Mouse (Mus musculus): Measurements from ENCODE around the gene Myof. TPM values are rescaled to one million over a fixed set of nuclear protein-coding genes. Genes with fewer than 3 reads are reported as not detected.

Gene Myof
- polyA plus RNA-seq, 1 experiment: 76.9 TPM

DNA sequence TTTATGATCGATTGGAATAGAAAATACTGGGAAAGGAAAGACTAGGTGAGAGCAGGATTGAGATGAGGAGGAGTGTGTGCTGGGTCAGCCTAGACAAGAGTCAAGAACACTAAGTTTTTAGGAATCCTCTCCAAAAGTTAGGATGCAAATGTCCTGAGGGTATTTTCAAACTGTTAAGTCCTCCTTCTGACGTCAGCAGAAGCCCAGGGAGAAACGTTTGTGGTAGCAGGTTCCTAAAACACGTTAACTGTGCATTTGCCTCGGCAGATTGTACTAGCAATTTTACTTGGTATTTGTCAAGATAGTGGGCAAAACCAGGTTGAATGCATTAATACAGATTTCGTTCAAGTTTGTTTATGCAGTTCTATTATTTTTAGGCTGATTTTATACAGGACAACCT, 12.4 kb upstream of the Myof start:
- H3K27me3 ChIP-seq (ENCODE audit: control insufficient read depth, insufficient read depth, insufficient read length): no peaks in the 10 kb centered on the region
- H3K79me2 ChIP-seq (ENCODE audit: control insufficient read depth, insufficient read depth): peaks cover 14% of the 10 kb centered on the region
- peaks cover 17% of the 10 kb centered on the region for H3K36me3 ChIP-seq (ENCODE audit: control insufficient read depth, insufficient read depth)
- no peak overlapping the region for H3ac ChIP-seq (ENCODE audit: control insufficient read depth, insufficient read length)
- H3K4me2 ChIP-seq (ENCODE audit: low read depth): peak overlapping the region; percentile 77
- peak overlapping the region; percentile 66 for H3K4me3 ChIP-seq
- TF ChIP-seq TCF3 (IDR thresholded peaks at IDR 0.05; ENCODE audit: insufficient read length, low read depth) (no peak), TCF12 (IDR thresholded peaks at IDR 0.05; ENCODE audit: insufficient read depth, poor library complexity, severe bottlenecking) (no peak), CEBPB (IDR thresholded peaks at IDR 0.05; ENCODE audit: insufficient read depth, poor library complexity, severe bottlenecking) (no peak), MYOD1 (IDR thresholded peaks at IDR 0.05; ENCODE audit: control insufficient read depth in 1 of 3, insufficient read length in 2 of 3, low read depth in 2 of 3) (no peak), SRF (IDR thresholded peaks at IDR 0.05; ENCODE audit: control insufficient read depth, insufficient read length, low read depth) (no peak), REST (IDR thresholded peaks at IDR 0.05; ENCODE audit: insufficient read depth, insufficient read length) (no peak), USF1 (IDR thresholded peaks at IDR 0.05; ENCODE audit: low read depth) (no peak), MAX (IDR thresholded peaks at IDR 0.05; ENCODE audit: low read depth) (no peak), E2F4 (IDR thresholded peaks at IDR 0.05; ENCODE audit: insufficient read depth) (no peak), POLR2AphosphoS2 (IDR thresholded peaks at IDR 0.05; ENCODE audit: insufficient read length, low read depth) (no peak), POLR2A (IDR thresholded peaks at IDR 0.05; ENCODE audit: insufficient read length, low read depth) (no peak), MYOG (IDR thresholded peaks at IDR 0.05; ENCODE audit: control insufficient read depth in 1 of 3, insufficient read depth in 1 of 3, insufficient read length in 2 of 3, low read depth in 2 of 3) (no peak)

DNA sequence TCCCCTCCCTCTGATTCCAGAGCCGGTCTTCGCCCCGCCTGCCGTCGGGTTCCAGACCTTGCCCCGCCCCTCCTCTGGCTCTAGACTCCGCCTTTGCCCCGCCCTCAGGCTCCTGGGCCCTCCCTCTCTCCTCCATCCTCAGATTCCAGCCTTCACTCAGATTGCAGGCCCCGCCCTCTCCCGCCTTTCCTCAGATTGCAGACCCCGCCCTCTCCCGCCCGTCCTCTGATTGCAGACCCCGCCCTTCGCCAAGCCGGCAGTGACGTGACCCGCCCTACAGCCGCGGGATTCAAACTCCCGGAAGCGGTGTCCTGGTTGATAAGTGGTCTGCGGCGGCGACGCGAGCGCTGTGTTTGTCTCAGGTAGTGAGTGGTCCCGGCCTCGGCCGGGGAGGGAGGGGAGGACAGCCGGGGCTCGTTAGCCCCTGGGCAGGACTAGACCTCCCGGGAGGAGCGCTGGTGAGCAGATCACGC, 11.4 kb upstream of the Myof start, which contains the start of gene Cep55:
Gene Cep55 (plus strand): TSS at position 292 of the 473 bp plus-strand sequence.
- peak within 1 kb of the TSS; percentile 22 for H3ac ChIP-seq (ENCODE audit: control insufficient read depth, insufficient read length)
- peak; percentile 97 for TF ChIP-seq E2F4 (IDR thresholded peaks at IDR 0.05; ENCODE audit: insufficient read depth)
- TF ChIP-seq USF1 (IDR thresholded peaks at IDR 0.05; ENCODE audit: low read depth): no peak
- no peak for TF ChIP-seq SRF (IDR thresholded peaks at IDR 0.05; ENCODE audit: control insufficient read depth, insufficient read length, low read depth)
- TF ChIP-seq POLR2A (IDR thresholded peaks at IDR 0.05; ENCODE audit: insufficient read length, low read depth): peak; percentile 60
- TF ChIP-seq POLR2AphosphoS2 (IDR thresholded peaks at IDR 0.05; ENCODE audit: insufficient read length, low read depth): peak; percentile 68
- no peak for TF ChIP-seq TCF3 (IDR thresholded peaks at IDR 0.05; ENCODE audit: insufficient read length, low read depth)
- peak within 1 kb of the TSS; percentile 94 for H3K4me2 ChIP-seq (ENCODE audit: low read depth)
- peaks cover 14% of the 10 kb centered on the region for H3K79me2 ChIP-seq (ENCODE audit: control insufficient read depth, insufficient read depth)
- H3K36me3 ChIP-seq (ENCODE audit: control insufficient read depth, insufficient read depth): peaks cover 8% of the 10 kb centered on the region
- H3K4me3 ChIP-seq: peak within 1 kb of the TSS; percentile 66
- H3K27me3 ChIP-seq (ENCODE audit: control insufficient read depth, insufficient read depth, insufficient read length): no peaks in the 10 kb centered on the region

DNA sequence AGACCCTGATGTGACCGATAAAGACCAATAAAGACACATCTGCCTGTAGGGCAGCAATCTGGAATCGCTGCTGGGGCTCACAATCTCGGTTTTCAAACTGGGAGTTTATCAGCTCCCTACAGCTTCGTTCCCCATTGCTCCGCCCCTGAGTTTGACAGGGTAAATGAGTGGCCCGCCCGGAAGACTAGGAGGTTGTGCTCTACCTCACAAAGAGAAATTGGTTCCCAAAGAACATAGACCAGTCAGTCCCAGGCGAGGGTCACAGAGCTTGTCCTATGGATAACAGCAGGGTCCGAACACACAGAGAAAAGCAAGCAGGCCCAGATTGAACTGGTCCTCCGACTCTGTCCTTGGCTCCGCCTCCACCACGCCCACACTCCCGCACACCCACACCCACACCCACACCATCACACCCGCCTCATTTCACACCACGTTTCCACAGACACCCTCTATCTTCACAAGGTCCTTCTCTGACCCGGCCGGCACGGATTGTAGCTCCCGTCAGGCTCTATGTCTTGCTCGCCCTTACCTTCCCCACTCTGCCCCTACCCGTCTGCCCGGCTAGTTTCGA, 10.9 kb upstream of the Myof start:
- Histone ChIP-seq H3ac (ENCODE audit: control insufficient read depth, insufficient read length) (peak overlapping the region; percentile 22), H3K4me3 (peak overlapping the region; percentile 66), H3K79me2 (ENCODE audit: control insufficient read depth, insufficient read depth) (peaks cover 14% of the 10 kb centered on the region), H3K36me3 (ENCODE audit: control insufficient read depth, insufficient read depth) (peaks cover 4% of the 10 kb centered on the region), H3K4me2 (ENCODE audit: low read depth) (peak overlapping the region; percentile 94), H3K27me3 (ENCODE audit: control insufficient read depth, insufficient read depth, insufficient read length) (no peaks in the 10 kb centered on the region)
- TF ChIP-seq MYOG (IDR thresholded peaks at IDR 0.05; ENCODE audit: control insufficient read depth in 1 of 3, insufficient read depth in 1 of 3, insufficient read length in 2 of 3, low read depth in 2 of 3): no peak
- TF ChIP-seq REST (IDR thresholded peaks at IDR 0.05; ENCODE audit: insufficient read depth, insufficient read length): no peak
- TF ChIP-seq E2F4 (IDR thresholded peaks at IDR 0.05; ENCODE audit: insufficient read depth): no peak
- TF ChIP-seq USF1 (IDR thresholded peaks at IDR 0.05; ENCODE audit: low read depth): no peak
- TF ChIP-seq CEBPB (IDR thresholded peaks at IDR 0.05; ENCODE audit: insufficient read depth, poor library complexity, severe bottlenecking): no peak
- peak; percentile 59 for TF ChIP-seq POLR2AphosphoS2 (IDR thresholded peaks at IDR 0.05; ENCODE audit: insufficient read length, low read depth)
- TF ChIP-seq MAX (IDR thresholded peaks at IDR 0.05; ENCODE audit: low read depth): no peak
- TF ChIP-seq TCF12 (IDR thresholded peaks at IDR 0.05; ENCODE audit: insufficient read depth, poor library complexity, severe bottlenecking): no peak
- TF ChIP-seq MYOD1 (IDR thresholded peaks at IDR 0.05; ENCODE audit: control insufficient read depth in 1 of 3, insufficient read length in 2 of 3, low read depth in 2 of 3): no peak
- TF ChIP-seq SRF (IDR thresholded peaks at IDR 0.05; ENCODE audit: control insufficient read depth, insufficient read length, low read depth): no peak
- TF ChIP-seq TCF3 (IDR thresholded peaks at IDR 0.05; ENCODE audit: insufficient read length, low read depth): no peak
- peak; percentile 52 for TF ChIP-seq POLR2A (IDR thresholded peaks at IDR 0.05; ENCODE audit: insufficient read length, low read depth)

DNA sequence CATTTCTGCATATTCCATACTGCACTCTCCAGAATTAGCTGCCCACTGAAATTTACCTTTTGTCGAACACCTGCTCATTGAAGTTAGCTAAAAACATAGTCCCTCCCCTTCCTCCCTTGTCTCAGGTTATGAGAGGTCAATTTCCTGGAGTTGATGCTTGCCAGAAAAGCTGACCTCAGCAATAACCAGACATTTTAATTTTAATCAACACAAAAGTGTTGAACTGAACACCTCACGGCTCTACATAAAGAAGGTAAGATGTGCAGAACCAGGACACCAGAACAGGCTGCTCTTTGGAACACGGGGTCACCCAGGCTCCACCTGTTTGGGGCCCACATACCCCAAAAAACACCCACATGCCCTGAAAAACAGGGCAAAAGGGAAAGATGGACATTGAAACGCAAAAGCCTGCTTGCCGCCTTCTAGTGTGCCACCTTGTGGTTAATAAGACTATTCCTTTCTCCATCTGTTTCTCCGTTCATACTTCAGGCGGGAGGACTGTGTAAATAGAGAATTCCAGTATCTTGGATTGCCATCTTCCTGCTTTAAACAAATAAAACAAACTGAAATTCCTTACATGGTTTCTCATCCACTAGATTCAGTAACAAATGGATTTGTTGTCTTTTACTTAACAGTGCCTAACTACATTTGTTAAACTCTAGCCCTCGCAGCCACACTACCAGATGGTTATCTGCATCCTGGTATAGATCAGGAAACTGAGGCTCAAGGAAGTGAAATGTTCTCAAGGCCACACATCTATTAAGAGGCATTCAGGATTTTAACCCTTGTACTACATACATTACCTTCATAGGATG, 10.1 kb upstream of the Myof start:
- H3K79me2 ChIP-seq (ENCODE audit: control insufficient read depth, insufficient read depth): peaks cover 14% of the 10 kb centered on the region
- H3K4me2 ChIP-seq (ENCODE audit: low read depth): peak overlapping the region; percentile 94
- H3ac ChIP-seq (ENCODE audit: control insufficient read depth, insufficient read length): no peak overlapping the region
- H3K36me3 ChIP-seq (ENCODE audit: control insufficient read depth, insufficient read depth): no peaks in the 10 kb centered on the region
- peak overlapping the region; percentile 66 for H3K4me3 ChIP-seq
- no peaks in the 10 kb centered on the region for H3K27me3 ChIP-seq (ENCODE audit: control insufficient read depth, insufficient read depth, insufficient read length)
- TF ChIP-seq E2F4 (IDR thresholded peaks at IDR 0.05; ENCODE audit: insufficient read depth): no peak
- TF ChIP-seq MYOD1 (IDR thresholded peaks at IDR 0.05; ENCODE audit: control insufficient read depth in 1 of 3, insufficient read length in 2 of 3, low read depth in 2 of 3): no peak
- no peak for TF ChIP-seq SRF (IDR thresholded peaks at IDR 0.05; ENCODE audit: control insufficient read depth, insufficient read length, low read depth)
- no peak for TF ChIP-seq POLR2AphosphoS2 (IDR thresholded peaks at IDR 0.05; ENCODE audit: insufficient read length, low read depth)
- TF ChIP-seq POLR2A (IDR thresholded peaks at IDR 0.05; ENCODE audit: insufficient read length, low read depth): no peak
- TF ChIP-seq MYOG (IDR thresholded peaks at IDR 0.05; ENCODE audit: control insufficient read depth in 1 of 3, insufficient read depth in 1 of 3, insufficient read length in 2 of 3, low read depth in 2 of 3): no peak
- no peak for TF ChIP-seq MAX (IDR thresholded peaks at IDR 0.05; ENCODE audit: low read depth)
- TF ChIP-seq REST (IDR thresholded peaks at IDR 0.05; ENCODE audit: insufficient read depth, insufficient read length): no peak
- TF ChIP-seq USF1 (IDR thresholded peaks at IDR 0.05; ENCODE audit: low read depth): no peak
- TF ChIP-seq CEBPB (IDR thresholded peaks at IDR 0.05; ENCODE audit: insufficient read depth, poor library complexity, severe bottlenecking): no peak
- TF ChIP-seq TCF12 (IDR thresholded peaks at IDR 0.05; ENCODE audit: insufficient read depth, poor library complexity, severe bottlenecking): no peak
- no peak for TF ChIP-seq TCF3 (IDR thresholded peaks at IDR 0.05; ENCODE audit: insufficient read length, low read depth)
